Comparison of ENCODE assay signal across 19 mouse cellular contexts in the genomic region with DNA sequence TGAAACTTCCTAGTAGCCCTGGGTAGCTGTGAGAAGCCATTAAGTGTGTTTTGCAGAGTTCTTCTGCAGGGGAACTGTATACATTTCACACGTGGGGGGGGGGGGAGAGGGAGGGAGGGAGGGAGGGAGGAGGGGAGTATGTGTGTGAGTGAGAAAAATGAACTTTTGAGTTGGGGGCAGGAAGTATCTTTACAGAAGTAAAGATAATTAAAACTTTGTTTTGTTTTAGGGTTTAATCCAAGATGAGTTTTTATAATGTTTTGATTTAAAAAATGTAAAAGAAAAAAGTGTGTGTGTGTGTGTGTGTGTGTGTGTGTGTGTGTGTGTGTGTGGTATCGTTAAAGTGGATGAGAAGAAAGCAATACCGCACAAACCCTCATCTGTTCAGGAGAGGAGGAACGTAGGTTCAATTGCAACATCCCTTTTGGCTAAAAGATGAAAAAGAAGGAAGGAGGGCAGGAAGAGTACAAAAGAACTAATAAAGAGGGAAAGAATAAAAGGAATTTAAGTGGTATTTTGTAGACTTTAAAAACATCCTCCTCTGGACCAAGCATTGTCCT.
A peak's percentile ranks its signal among the peaks of the same experiment; 100 is the strongest.
DNase-seq lines count a peak whose midpoint lies in the region; ATAC-seq lines count a peak whose summit lies in the region.
"Had no signal": no experiment of that assay in that cellular context is flagged by ENCODE, and none has a peak within 500 bp of the region (broad histone marks: within the 10 kb centered on the region; RNA-seq: fewer than 3 reads in every experiment).

No protein-coding gene starts in this region.

- no peak overlapping the region for H3K9ac ChIP-seq in heart, embryonic 14.5 days (ENCODE audit: low read length)
- no peak overlapping the region for H3K9ac ChIP-seq in lung, embryonic 15.5 days
- H3K9ac ChIP-seq: embryonic facial prominence, embryonic 15.5 days; heart, embryonic 15.5 days; hindbrain, embryonic 14.5 days; liver, embryonic 15.5 days had no signal

- no peaks in the 10 kb centered on the region for H3K9me3 ChIP-seq in heart, embryonic 14.5 days (ENCODE audit: control insufficient read depth, low read length)
- no peaks in the 10 kb centered on the region for H3K9me3 ChIP-seq in lung, embryonic 15.5 days
- H3K9me3 ChIP-seq: embryonic facial prominence, embryonic 15.5 days; forebrain, embryonic 10.5 days; heart, embryonic 15.5 days; liver, embryonic 15.5 days had no signal

- H3K27ac ChIP-seq in heart, embryonic 14.5 days (replicated peaks in 1 of 2; ENCODE audit: control insufficient read depth in 1 of 2, insufficient read depth in 1 of 2, low read depth in 2 of 2, low read length in 2 of 2) = no peak overlapping the region
- H3K27ac ChIP-seq in lung, embryonic 15.5 days = no peak overlapping the region
- H3K27ac ChIP-seq: embryonic facial prominence, embryonic 15.5 days; forebrain, embryonic 10.5 days; heart, embryonic 15.5 days; hindbrain, embryonic 14.5 days; liver, embryonic 15.5 days had no signal

- H3K4me3 ChIP-seq in heart, embryonic 14.5 days (ENCODE audit: control insufficient read depth in 1 of 2, insufficient read depth in 1 of 2, low read depth in 1 of 2, low read length in 2 of 2) = no peak overlapping the region
- H3K4me3 ChIP-seq in lung, embryonic 15.5 days = no peak overlapping the region
- H3K4me3 ChIP-seq: embryonic facial prominence, embryonic 15.5 days; forebrain, embryonic 10.5 days; heart, embryonic 15.5 days; liver, embryonic 15.5 days; myocyte had no signal

- H3K27me3 ChIP-seq in heart, embryonic 14.5 days (ENCODE audit: control insufficient read depth, insufficient read depth, low read length) = no peaks in the 10 kb centered on the region
- H3K27me3 ChIP-seq in lung, embryonic 15.5 days = no peaks in the 10 kb centered on the region
- H3K27me3 ChIP-seq: embryonic facial prominence, embryonic 15.5 days; heart, embryonic 15.5 days had no signal

- 0 out of 2 replicates have a peak overlapping the region, but pooled peaks have one; percentile 48 for H3K4me2 ChIP-seq in heart, embryonic 14.5 days (ENCODE audit: low read length)
- H3K4me2 ChIP-seq in lung, embryonic 15.5 days = peak overlapping the region; percentile 51; the same call in 1 of the 2 replicates
- H3K4me2 ChIP-seq: embryonic facial prominence, embryonic 15.5 days; hindbrain, embryonic 14.5 days; liver, embryonic 15.5 days had no signal

- 0 out of 2 replicates have a peak, but pooled peaks cover 4% of the 10 kb centered on the region for H3K36me3 ChIP-seq in heart, embryonic 14.5 days (ENCODE audit: control insufficient read depth, insufficient read depth, low read length)
- H3K36me3 ChIP-seq in lung, embryonic 15.5 days = no peaks in the 10 kb centered on the region
- H3K36me3 ChIP-seq: embryonic facial prominence, embryonic 15.5 days; forebrain, embryonic 10.5 days; heart, embryonic 15.5 days; liver, embryonic 15.5 days had no signal

- no peak for DNase-seq in heart, adult 8-10 months (ENCODE audit: low spot score)
- DNase-seq in lung, postnatal 36 days = no peak
- peak; percentile 6 to 7 for DNase-seq in B cell, adult 2 months
- peak; percentile 69 for DNase-seq in induced T-regulatory cell, adult 2 months (ENCODE audit: low read depth)
- DNase-seq: cerebellum, adult 9-11 months; gastrocnemius, postnatal 14 days; kidney, adult 18-20 months; kidney, postnatal 14 days; midbrain, embryonic 14.5 days; right cerebral cortex, postnatal 4 days had no signal

- ATAC-seq in heart, embryonic 14.5 days (ENCODE audit: insufficient number of reproducible peaks, insufficient read depth, low FRiP score, low read depth) = no peak
- ATAC-seq in lung, embryonic 15.5 days (ENCODE audit: borderline replicate concordance, extremely low read depth, low FRiP score, low TSS enrichment) = no peak
- no peak for ATAC-seq in inflammation-experienced regulatory T-cells, adult 6 months

- WGBS in heart, embryonic 14.5 days = 55% methylated on average over 4 of the region's 4 CpGs
- WGBS in lung, embryonic 15.5 days = 36% methylated on average over 4 of the region's 4 CpGs

- H3K4me1 ChIP-seq in heart, embryonic 14.5 days (ENCODE audit: control insufficient read depth in 2 of 2, insufficient read depth in 2 of 2, low read length in 2 of 2) = peaks cover 9 to 36% of the 10 kb centered on the region in 2 experiments
- H3K4me1 ChIP-seq in lung, embryonic 15.5 days = peaks cover 74% of the 10 kb centered on the region

Comparison
In these comparisons a context has a peak if more than half of its experiments do, and no peak if none do; other contexts are left out.
1. DNase-seq: peak in B cell, adult 2 months (2 of 2) and induced T-regulatory cell, adult 2 months (single experiment); none in heart, adult 8-10 months (single experiment) and lung, postnatal 36 days (single experiment).